Comparison of ENCODE assay signal across 8 mouse cellular contexts in the genomic region with DNA sequence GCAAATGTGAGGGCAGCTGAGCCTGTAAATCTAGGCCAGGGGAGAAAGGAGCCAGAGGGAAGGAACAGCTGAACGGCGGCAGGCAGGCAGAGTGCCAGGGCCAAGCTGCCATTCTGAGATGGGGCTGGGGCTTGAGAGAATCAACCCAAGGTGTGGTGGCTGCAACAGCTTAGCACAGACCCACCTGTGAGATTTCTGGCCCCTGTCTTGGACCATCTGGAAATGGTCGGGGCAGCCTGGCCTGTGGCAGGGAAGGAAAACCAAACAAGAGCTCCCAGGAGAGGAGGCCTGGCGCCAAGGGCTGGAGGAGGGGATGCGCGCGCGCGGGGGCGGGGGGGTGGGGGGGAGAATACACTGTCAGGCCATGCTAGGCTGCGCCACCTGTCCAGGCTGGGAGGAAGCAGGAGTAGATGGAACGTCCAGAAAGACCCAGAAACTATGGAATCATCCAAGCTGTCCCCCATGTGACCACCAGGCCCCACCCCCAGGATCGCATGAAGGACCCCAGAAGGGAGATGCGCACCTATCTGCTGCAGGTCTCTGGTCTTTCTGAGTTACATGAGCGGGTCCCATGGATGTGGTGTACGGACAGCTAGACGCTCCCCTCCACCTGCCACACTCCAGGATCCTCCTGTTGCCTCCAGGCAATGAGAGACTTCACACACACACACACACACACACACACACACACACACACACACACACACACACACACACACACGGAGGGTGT. TPM values are rescaled to one million over a fixed set of nuclear protein-coding genes. Genes with fewer than 3 reads are reported as not detected.
DNase-seq lines count a peak whose midpoint lies in the region; ATAC-seq and TF ChIP-seq lines count a peak whose summit lies in the region.

No protein-coding gene starts in this region.

- 52% methylated on average over 18 of the region's 18 CpGs for WGBS in lung, embryonic 14.5 days
- 62% methylated on average over 18 of the region's 18 CpGs for WGBS in heart, embryonic 14.5 days

- no peaks in the 10 kb centered on the region for H3K36me3 ChIP-seq in lung, embryonic 14.5 days (ENCODE audit: insufficient read depth)
- H3K36me3 ChIP-seq in heart, embryonic 14.5 days (ENCODE audit: control insufficient read depth, insufficient read depth, low read length) = no peaks in the 10 kb centered on the region

- H3K9me3 ChIP-seq in lung, embryonic 14.5 days (ENCODE audit: low read depth, low read length) = no peaks in the 10 kb centered on the region
- no peaks in the 10 kb centered on the region for H3K9me3 ChIP-seq in heart, embryonic 14.5 days (ENCODE audit: control insufficient read depth, low read length)

- peaks cover 18% of the 10 kb centered on the region for H3K4me1 ChIP-seq in lung, embryonic 14.5 days (ENCODE audit: insufficient read depth)
- H3K4me1 ChIP-seq in heart, embryonic 14.5 days (ENCODE audit: control insufficient read depth in 2 of 2, insufficient read depth in 2 of 2, low read length in 2 of 2) = peaks cover 47 to 67% of the 10 kb centered on the region in 2 experiments

- no peak for TF ChIP-seq CTCF in lung, embryonic 14.5 days (IDR thresholded peaks at IDR 0.05; ENCODE audit: low read depth)

- no peaks in the 10 kb centered on the region for H3K27me3 ChIP-seq in lung, embryonic 14.5 days (ENCODE audit: insufficient read depth, low read length)
- H3K27me3 ChIP-seq in heart, embryonic 14.5 days (ENCODE audit: control insufficient read depth, insufficient read depth, low read length) = no peaks in the 10 kb centered on the region

- no peak overlapping the region for H3K27ac ChIP-seq in lung, embryonic 14.5 days (ENCODE audit: low read depth)
- H3K27ac ChIP-seq in heart, embryonic 14.5 days (replicated peaks in 1 of 2; ENCODE audit: control insufficient read depth in 1 of 2, insufficient read depth in 1 of 2, low read depth in 2 of 2, low read length in 2 of 2) = peak overlapping the region; percentile 3 to 71; a peak in 2 of 4 replicates

- H3K9ac ChIP-seq in lung, embryonic 14.5 days = peak overlapping the region; percentile 13; the same call in 1 of the 2 replicates
- H3K9ac ChIP-seq in heart, embryonic 14.5 days (ENCODE audit: low read length) = peak overlapping the region; percentile 18; the same call in 1 of the 2 replicates

- no peak overlapping the region for H3K4me3 ChIP-seq in lung, embryonic 14.5 days (ENCODE audit: low read depth, low read length)
- H3K4me3 ChIP-seq in heart, embryonic 14.5 days (ENCODE audit: control insufficient read depth in 1 of 2, insufficient read depth in 1 of 2, low read depth in 1 of 2, low read length in 2 of 2) = no peak overlapping the region

- DNase-seq in lung, embryonic 14.5 days = no peak
- no peak for DNase-seq in lung, postnatal 25 days (ENCODE audit: low spot score)
- DNase-seq in cerebellum, adult 9-10 months = peak; percentile 90
- peak; percentile 69 to 85 for DNase-seq in kidney, postnatal 36 days
- DNase-seq in skeletal muscle tissue, adult 2 months (ENCODE audit: low read depth, low spot score) = peak; percentile 66
- no peak for DNase-seq in thymus, postnatal 36 days

- no peak for ATAC-seq in lung, embryonic 14.5 days (ENCODE audit: insufficient read depth)
- ATAC-seq in heart, embryonic 14.5 days (ENCODE audit: insufficient number of reproducible peaks, insufficient read depth, low FRiP score, low read depth) = no peak
- ATAC-seq in granulocyte monocyte progenitor cell, adult 5-6 weeks (replicated peaks; ENCODE audit: poor library complexity, severe bottlenecking) = no peak

- H3K4me2 ChIP-seq in lung, embryonic 14.5 days = no peak overlapping the region
- H3K4me2 ChIP-seq in heart, embryonic 14.5 days (ENCODE audit: low read length) = peak overlapping the region; percentile 72

RNA-seq across cellular contexts. Expression of a gene that starts 3.0 kb away (rescaled TPM):
- polyA plus RNA-seq in lung, embryonic 14.5 days (2014; fragmentation: Nextera tagmentation; extraction: Ambion mirVana) = 17.1 and 20.7 TPM in 2 replicates
- 35.6 and 36.4 TPM in 2 replicates for polyA plus RNA-seq in heart, embryonic 14.5 days (2014; fragmentation: Nextera tagmentation; extraction: Ambion mirVana)
- total RNA-seq in granulocyte monocyte progenitor cell, adult 5-6 weeks (2014; fragmentation: Nextera tagmentation) = 0.41 TPM in 1 of 2 replicates, not detected in the other
- total RNA-seq in granulocyte monocyte progenitor cell, adult 5-6 weeks (2017) = 1.1 TPM in 1 of 2 replicates, not detected in the other

Comparison
In these comparisons a context has a peak if more than half of its experiments do, and no peak if none do; other contexts are left out.
1. DNase-seq: peak in cerebellum, adult 9-10 months (single experiment), kidney, postnatal 36 days (2 of 2) and skeletal muscle tissue, adult 2 months (single experiment); none in lung, embryonic 14.5 days (single experiment), lung, postnatal 25 days (single experiment) and thymus, postnatal 36 days (0 of 2).